Mouse (Mus musculus) CH12.LX (cell line): ENCODE data around the gene Ren1. TPM values are rescaled to one million over a fixed set of nuclear protein-coding genes. Genes with fewer than 3 reads are reported as not detected.

Experiments
- DNase-seq: peaks from one replicate; pipeline ENCODE4 v3.0.0-alpha.2; 2013; ENCODE audit errors: extremely low read depth
- H3K27ac ChIP-seq: 2 replicates; pipeline ENCODE4 v1.5.1; 2012; ENCODE audit warnings: low read depth, mild to moderate bottlenecking, control low read depth, moderate library complexity; ENCODE audit not compliant: insufficient read depth
- H3K27me3 ChIP-seq: replicated peaks from 2 replicates; pipeline ENCODE3; 2012; ENCODE audit warnings: inconsistent platforms
- H3K36me3 ChIP-seq, 2 experiments: replicated peaks in 1 of 2; 2 replicates each; pipeline versions ENCODE3 to v1.6.1; 2012; ENCODE audit warnings: inconsistent platforms in 1 of 2, low read length in 1 of 2, mild to moderate bottlenecking in 1 of 2, mixed read lengths in 1 of 2, moderate library complexity in 1 of 2; ENCODE audit not compliant: control insufficient read depth in 1 of 2, insufficient read depth in 1 of 2
- H3K4me1 ChIP-seq, 2 experiments: 2 replicates each; pipeline ENCODE4 v1.6.1; 2012; ENCODE audit warnings: inconsistent platforms in 1 of 2, moderate library complexity in 1 of 2; ENCODE audit not compliant: insufficient read depth in 2 of 2, control insufficient read depth in 1 of 2
- H3K4me2 ChIP-seq: 2 replicates; pipeline ENCODE4 v1.6.1; 2012; ENCODE audit warnings: low read depth, mild to moderate bottlenecking, control low read depth; ENCODE audit not compliant: poor library complexity, insufficient read depth, severe bottlenecking
- H3K4me3 ChIP-seq, 3 experiments: fragments of 150-350 bp in 1 of 3; sonication (generic) in 1 of 3; replicated peaks in 1 of 3; 2 replicates each; pipeline versions ENCODE3 to v1.5.1; 2011 to 2012; ENCODE audit warnings: low read depth in 2 of 3, low read length in 2 of 3, mild to moderate bottlenecking in 2 of 3, moderate library complexity in 2 of 3, control low read depth in 1 of 3, improper control_type of control experiment in 1 of 3, inconsistent platforms in 1 of 3, mixed read lengths in 1 of 3; ENCODE audit not compliant: poor library complexity in 1 of 3
- H3K79me2 ChIP-seq: replicated peaks from 2 replicates; pipeline ENCODE4 v1.6.1; 2012; ENCODE audit warnings: mild to moderate bottlenecking, moderate library complexity; ENCODE audit not compliant: control insufficient read depth, poor library complexity, insufficient read depth, severe bottlenecking; ENCODE audit errors: extremely low read depth
- H3K9ac ChIP-seq: 2 replicates; pipeline ENCODE4 v1.6.1; 2012; ENCODE audit warnings: low read depth, mild to moderate bottlenecking, control low read depth, moderate library complexity; ENCODE audit not compliant: insufficient read depth
- H3K9me3 ChIP-seq: replicated peaks from 2 replicates; pipeline ENCODE3; 2012; ENCODE audit warnings: low read length, inconsistent platforms, mixed read lengths
- CTCF ChIP-seq, 2 experiments: IDR thresholded peaks in 1 of 2; conservative IDR thresholded peaks in 1 of 2; 2 replicates each; pipeline ENCODE4 v1.5.1; 2011 to 2012; ENCODE audit warnings: low read depth in 2 of 2, low read length in 2 of 2, improper control_type of control experiment in 1 of 2, inconsistent platforms in 1 of 2, mild to moderate bottlenecking in 1 of 2, moderate library complexity in 1 of 2
- ELF1 ChIP-seq: IDR thresholded peaks from 2 replicates; pipeline ENCODE4 v1.6.1; 2014; ENCODE audit warnings: low read depth, mild to moderate bottlenecking, inconsistent platforms, low read length, improper control_type of control experiment
- HCFC1 ChIP-seq: IDR thresholded peaks from 2 replicates; pipeline ENCODE4 v1.6.1; 2012; ENCODE audit warnings: low read depth, mild to moderate bottlenecking, inconsistent platforms, low read length, improper control_type of control experiment
- IRF4 ChIP-seq: IDR thresholded peaks from 2 replicates; pipeline ENCODE4 v1.6.1; 2014; ENCODE audit warnings: low read depth, mild to moderate bottlenecking, inconsistent platforms, low read length, improper control_type of control experiment
- JUN ChIP-seq: IDR thresholded peaks from 2 replicates; pipeline ENCODE4 v1.6.1; 2011; ENCODE audit warnings: low read depth, mild to moderate bottlenecking, low read length, improper control_type of control experiment, moderate library complexity; ENCODE audit not compliant: insufficient read depth
- JUND ChIP-seq: conservative IDR thresholded peaks from 2 replicates; pipeline ENCODE4 v1.6.1; 2011; ENCODE audit warnings: low read depth, low read length, improper control_type of control experiment
- MAFK ChIP-seq: IDR thresholded peaks from 2 replicates; pipeline ENCODE4 v1.6.1; 2011; ENCODE audit warnings: low read length, improper control_type of control experiment; ENCODE audit not compliant: insufficient replicate concordance
- MAX ChIP-seq: IDR thresholded peaks from 2 replicates; pipeline ENCODE4 v1.6.1; 2011; ENCODE audit warnings: low read length, improper control_type of control experiment
- MAZ ChIP-seq: IDR thresholded peaks from 2 replicates; pipeline ENCODE4 v1.6.1; 2012; ENCODE audit warnings: low read depth, mild to moderate bottlenecking, inconsistent platforms, low read length, improper control_type of control experiment, moderate library complexity
- MEF2A ChIP-seq: IDR thresholded peaks from 2 replicates; pipeline ENCODE4 v1.6.1; 2014; ENCODE audit warnings: low read depth, mild to moderate bottlenecking, inconsistent platforms, low read length, improper control_type of control experiment, borderline replicate concordance
- NELFE ChIP-seq: IDR thresholded peaks from 2 replicates; pipeline ENCODE4 v1.6.1; 2011; ENCODE audit warnings: low read depth, low read length, improper control_type of control experiment
- NRF1 ChIP-seq: IDR thresholded peaks from 2 replicates; pipeline ENCODE4 v1.6.1; 2014; ENCODE audit warnings: low read depth, mild to moderate bottlenecking, inconsistent platforms, low read length, improper control_type of control experiment, moderate library complexity
- PAX5 ChIP-seq: IDR thresholded peaks from 2 replicates; pipeline ENCODE4 v1.6.1; 2012; ENCODE audit warnings: low read length, inconsistent platforms, mixed read lengths
- POLR2A ChIP-seq: IDR thresholded peaks from 2 replicates; pipeline ENCODE4 v1.6.1; 2011; ENCODE audit warnings: low read depth, mild to moderate bottlenecking, improper control_type of control experiment, low read length
- POLR2AphosphoS2 ChIP-seq: IDR thresholded peaks from 2 replicates; pipeline ENCODE4 v1.6.1; 2011; ENCODE audit warnings: low read depth, low read length, improper control_type of control experiment
- RAD21 ChIP-seq: IDR thresholded peaks from 2 replicates; pipeline ENCODE4 v1.6.1; 2011; ENCODE audit warnings: low read depth, mild to moderate bottlenecking, low read length, improper control_type of control experiment, moderate library complexity
- SMC3 ChIP-seq: IDR thresholded peaks from 2 replicates; pipeline ENCODE4 v1.6.1; 2011; ENCODE audit warnings: low read depth, low read length, improper control_type of control experiment
- USF2 ChIP-seq: conservative IDR thresholded peaks from 2 replicates; pipeline ENCODE4 v1.6.1; 2011; ENCODE audit warnings: low read depth, low read length, improper control_type of control experiment
- dilution Hi-C: fragments of 300-500 bp; cut with MboI; formaldehyde crosslinking; loops from 2 replicates; pipeline ENCODE4 v1.14.3; 2020; ENCODE audit warnings: low sequenced_read_pairs; ENCODE audit not compliant: extremely low pct_unique_long_range_greater_than_20kb, extremely low pct_ligation_motif_present
- in situ Hi-C: fragments of 300-500 bp; cut with MboI; formaldehyde crosslinking; loops from 3 replicates; pipeline ENCODE4 v1.14.3; 2019; ENCODE audit warnings: low sequenced_read_pairs, low pct_ligation_motif_present, low pct_unique_long_range_greater_than_20kb, mixed read lengths
- polyA plus RNA-seq: library from polyadenylated mRNA; unstranded; fragments of >175 nt; gene quantifications from 2 replicates; pipeline ENCODE4 v1.2.1, GENCODE M21; 2012; ENCODE audit warnings: low read depth; ENCODE audit not compliant: insufficient read length
- total RNA-seq, 2 experiments: library from RNA; depleted of rRNA; stranded (reverse); fragments of 300-350 nt in 1 of 2; fragments of >200 nt in 1 of 2; gene quantifications; 2 replicates each; pipeline ENCODE4 v1.2.3; 2012 to 2014

Gene Ren1
- total and polyA plus RNA-seq, 3 experiments, result 0.08 TPM; not detected in 2

DNA sequence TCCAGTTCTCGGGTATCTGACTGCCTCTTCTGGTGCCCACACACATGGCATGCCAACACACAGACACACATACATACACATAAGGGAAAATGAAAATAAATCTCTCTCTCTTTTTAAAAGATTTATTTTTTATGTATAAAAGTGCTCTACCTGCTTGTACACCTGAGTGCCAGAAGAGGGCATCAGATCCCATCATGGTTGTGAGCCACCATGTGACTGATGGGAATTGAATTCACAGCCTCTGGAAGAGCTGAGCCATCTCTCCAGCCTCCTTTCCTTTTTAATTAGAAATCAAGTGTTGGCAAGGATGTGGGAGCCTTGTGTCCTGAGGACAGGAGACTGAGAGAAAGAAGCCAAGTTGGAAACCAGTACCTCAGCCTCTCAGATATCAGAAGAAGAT is 33.2 kb upstream of the Ren1 start:
- H3K4me1 ChIP-seq, result no peaks in the 10 kb centered on the region
- H3K9ac ChIP-seq, result no peak overlapping the region
- dilution Hi-C loops (no loop called here), in situ Hi-C loops (loop anchor here (5.0 kb wide), 1 partner anchor 35 kb away; the partner anchor contains the start of gene Ren1)
- peaks cover 44% of the 10 kb centered on the region for H3K27me3 ChIP-seq
- no peak for TF ChIP-seq MAX
- TF ChIP-seq POLR2AphosphoS2, result no peak
- TF ChIP-seq SMC3, result peak; percentile 43
- TF ChIP-seq CTCF (conservative IDR thresholded peaks at IDR 0.05 in 1 of 2, IDR thresholded peaks at IDR 0.05 in 1 of 2; ENCODE audit: low read depth in 2 of 2, low read length in 2 of 2), result peak in 1 of 2 experiments; percentile 40; a peak in 2 of 4 replicates
- no peak overlapping the region for H3K4me2 ChIP-seq
- H3K27ac ChIP-seq, result no peak overlapping the region
- H3K36me3 ChIP-seq, result no peaks in the 10 kb centered on the region
- no peak overlapping the region for H3K4me3 ChIP-seq
- H3K9me3 ChIP-seq, result peaks cover 10% of the 10 kb centered on the region
- no peak for DNase-seq
- H3K79me2 ChIP-seq, result no peaks in the 10 kb centered on the region

DNA sequence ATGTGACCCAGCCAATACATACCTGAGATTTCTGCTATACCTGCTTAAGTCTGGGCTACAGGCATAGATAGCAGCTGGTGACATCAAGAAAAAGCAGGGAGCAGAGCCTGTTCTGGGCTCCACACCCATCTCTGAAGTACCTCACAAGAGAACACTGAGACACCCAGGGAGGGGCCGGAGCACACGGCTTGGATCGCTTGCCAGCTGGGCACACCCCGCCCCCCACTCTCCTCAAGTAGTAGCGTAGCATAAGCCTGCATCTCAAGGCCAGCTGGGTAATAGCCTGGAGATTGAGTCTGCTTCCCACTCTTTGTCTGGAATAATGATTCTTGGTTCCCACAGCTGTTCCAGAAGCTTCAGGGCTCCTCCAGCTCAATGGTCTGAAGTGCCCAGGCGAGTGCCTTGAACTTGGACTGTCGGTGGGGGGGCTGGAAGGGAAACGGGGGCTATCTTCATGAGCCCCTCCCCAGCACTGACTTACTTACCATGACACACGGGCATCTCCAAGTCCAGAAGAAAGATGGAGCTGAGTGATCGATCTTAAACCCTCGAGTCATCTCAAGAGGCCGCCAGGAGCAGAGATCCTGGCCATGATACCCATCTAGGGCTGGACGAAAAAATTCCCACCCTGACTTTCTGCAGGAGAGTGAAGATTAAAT is 28.9 kb upstream of the Ren1 start, which contains the start of gene Kiss1:
Gene Kiss1, plus strand, starts transcription at position 609 of the 659 bp plus-strand sequence.
- Histone ChIP-seq H3K4me2 (no peak within 1 kb of the TSS), H3K27ac (no peak within 1 kb of the TSS), H3K4me3 (no peak within 1 kb of the TSS), H3K9ac (no peak within 1 kb of the TSS), H3K36me3 (no peaks in the 10 kb centered on the region), H3K79me2 (no peaks in the 10 kb centered on the region), H3K4me1 (no peaks in the 10 kb centered on the region; a peak in 1 of 4 replicates), H3K9me3 (peaks cover 10% of the 10 kb centered on the region), H3K27me3 (peaks cover 48% of the 10 kb centered on the region)
- no peak for DNase-seq
- in situ Hi-C loops, result loop anchor here (10.0 kb wide), 1 partner anchor 283 kb away; no protein-coding TSS in a partner anchor
- TF ChIP-seq MEF2A (no peak), ELF1 (no peak), RAD21 (no peak)
- dilution Hi-C loops, result no loop called here

GRCm38 (mm10) chr1:133323333-133323732 is 27.0 kb upstream of the Ren1 start:
- Histone ChIP-seq H3K4me2 (no peak overlapping the region), H3K9me3 (peaks cover 6% of the 10 kb centered on the region), H3K36me3 (no peaks in the 10 kb centered on the region), H3K27me3 (peaks cover 60% of the 10 kb centered on the region), H3K4me3 (no peak overlapping the region), H3K9ac (no peak overlapping the region)
- in situ Hi-C loops, result loop anchor here (10.0 kb wide), 1 partner anchor 281 kb away; no protein-coding TSS in a partner anchor
- no peak for DNase-seq
- TF ChIP-seq MAZ, result no peak
- TF ChIP-seq USF2, result no peak
- no peak for TF ChIP-seq IRF4
- TF ChIP-seq NELFE, result no peak
- no peak for TF ChIP-seq NRF1
- TF ChIP-seq MAFK, result no peak
- no peak for TF ChIP-seq POLR2AphosphoS2
- TF ChIP-seq SMC3, result no peak
- TF ChIP-seq POLR2A, result no peak
- no peak for TF ChIP-seq JUND
- TF ChIP-seq HCFC1, result no peak
- TF ChIP-seq JUN, result no peak
- TF ChIP-seq PAX5, result no peak
- TF ChIP-seq, all 38 proteins: peak for 0
- no peaks in the 10 kb centered on the region for H3K79me2 ChIP-seq
- H3K4me1 ChIP-seq, result no peaks in the 10 kb centered on the region; a peak in 1 of 4 replicates
- dilution Hi-C loops, result no loop called here
- no peak overlapping the region for H3K27ac ChIP-seq
